Mouse (Mus musculus) ES-E14 (cell line): ENCODE results near the gene Nav2.

Experiments
- MAFK ChIP-seq: IDR thresholded peaks from 2 replicates; pipeline ENCODE4 v1.6.1; 2014; ENCODE audit warnings: mild to moderate bottlenecking, low read depth, low read length, inconsistent platforms; ENCODE audit not compliant: insufficient read depth
- ZC3H11A ChIP-seq: IDR thresholded peaks from 2 replicates; pipeline ENCODE4 v1.6.1; 2012; ENCODE audit warnings: low read depth, mild to moderate bottlenecking, inconsistent platforms, low read length, borderline replicate concordance
- ZNF384 ChIP-seq: IDR thresholded peaks from 2 replicates; pipeline ENCODE4 v1.6.1; 2012; ENCODE audit warnings: low read depth, low read length, inconsistent platforms

DNA sequence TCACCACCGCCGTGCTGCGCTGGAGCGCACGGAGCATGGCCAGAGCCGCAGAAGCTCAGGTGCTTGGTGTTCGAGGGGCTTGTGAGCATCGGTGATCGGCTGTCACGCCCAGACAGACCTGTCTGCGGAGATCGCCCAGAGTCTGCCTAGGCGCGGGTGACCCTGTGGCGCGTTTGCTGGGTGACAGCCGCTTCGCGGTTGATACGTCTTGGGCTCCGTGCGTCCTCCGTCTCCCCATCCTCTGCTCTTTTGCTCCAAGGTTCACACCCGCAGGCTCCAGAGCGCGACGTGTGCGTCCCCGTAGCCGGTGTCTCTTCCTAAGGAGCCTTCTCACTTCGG lies 337.7 kb downstream of the Nav2 start:
- TF ChIP-seq ZC3H11A = no peak
- TF ChIP-seq MAFK = no peak
- no peak for TF ChIP-seq ZNF384
